Mouse (Mus musculus): ENCODE data around the gene Rbpjl. TPM values are rescaled to one million over a fixed set of nuclear protein-coding genes. Genes with fewer than 3 reads are reported as not detected.

The Rbpjl gene
- polyA plus RNA-seq, 1 experiment from 2014 or later, result 0.10 TPM

Small RNA genes within 50 kb of the gene (microRNA-seq; reads per million reads assigned to microRNA genes)
- gene Mir7678, result not detected

Other genes starting within 250 kb of the Rbpjl start
- gene Kcns1, start 232.0 kb upstream of the Rbpjl start, polyA plus RNA-seq (2015; fragmentation: Nextera tagmentation; extraction: Ambion mirVana), result 1.1 and 1.3 TPM in 2 replicates
- not detected in 2 replicates for gene Wfdc5, start 220.4 kb upstream of the Rbpjl start, polyA plus RNA-seq (2015; fragmentation: Nextera tagmentation; extraction: Ambion mirVana)
- gene Wfdc12, start 212.5 kb upstream of the Rbpjl start, polyA plus RNA-seq (2015; fragmentation: Nextera tagmentation; extraction: Ambion mirVana), result not detected in 2 replicates
- gene Wfdc15a, start 203.0 kb upstream of the Rbpjl start, polyA plus RNA-seq (2015; fragmentation: Nextera tagmentation; extraction: Ambion mirVana), result not detected in 2 replicates
- not detected in 2 replicates for gene Wfdc15b, start 181.5 kb upstream of the Rbpjl start, polyA plus RNA-seq (2015; fragmentation: Nextera tagmentation; extraction: Ambion mirVana)
- not detected in 2 replicates for gene Svs2, start 164.7 kb upstream of the Rbpjl start, polyA plus RNA-seq (2015; fragmentation: Nextera tagmentation; extraction: Ambion mirVana)
- gene Svs3b, start 146.5 kb upstream of the Rbpjl start, polyA plus RNA-seq (2015; fragmentation: Nextera tagmentation; extraction: Ambion mirVana), result not detected in 2 replicates
- not detected in 2 replicates for gene Svs4, start 124.7 kb upstream of the Rbpjl start, polyA plus RNA-seq (2015; fragmentation: Nextera tagmentation; extraction: Ambion mirVana)
- gene Svs3a, start 113.9 kb upstream of the Rbpjl start, polyA plus RNA-seq (2015; fragmentation: Nextera tagmentation; extraction: Ambion mirVana), result not detected in 2 replicates
- not detected in 2 replicates for gene Svs6, start 86.4 kb upstream of the Rbpjl start, polyA plus RNA-seq (2015; fragmentation: Nextera tagmentation; extraction: Ambion mirVana)
- not detected in 2 replicates for gene Svs5, start 70.4 kb upstream of the Rbpjl start, polyA plus RNA-seq (2015; fragmentation: Nextera tagmentation; extraction: Ambion mirVana)
- gene Slpi, start 14.0 kb upstream of the Rbpjl start, polyA plus RNA-seq (2015; fragmentation: Nextera tagmentation; extraction: Ambion mirVana), result not detected in 2 replicates
- 2.0 and 3.1 TPM in 2 replicates for gene Matn4, start 2.0 kb downstream of the Rbpjl start, polyA plus RNA-seq (2015; fragmentation: Nextera tagmentation; extraction: Ambion mirVana)
- 5.1 and 8.2 TPM in 2 replicates for gene Sdc4, start 40.7 kb downstream of the Rbpjl start, polyA plus RNA-seq (2015; fragmentation: Nextera tagmentation; extraction: Ambion mirVana)
- gene Sys1, start 53.8 kb downstream of the Rbpjl start, polyA plus RNA-seq (2015; fragmentation: Nextera tagmentation; extraction: Ambion mirVana), result 69.5 and 76.9 TPM in 2 replicates
- gene Gm20458, start 57.8 kb downstream of the Rbpjl start, polyA plus RNA-seq (2015; fragmentation: Nextera tagmentation; extraction: Ambion mirVana), result 9.8 and 11.4 TPM in 2 replicates
- not detected in 2 replicates for gene Trp53tg5, start 70.6 kb downstream of the Rbpjl start, polyA plus RNA-seq (2015; fragmentation: Nextera tagmentation; extraction: Ambion mirVana)
- gene Dbndd2, start 83.0 kb downstream of the Rbpjl start, polyA plus RNA-seq (2015; fragmentation: Nextera tagmentation; extraction: Ambion mirVana), result 5.3 and 9.2 TPM in 2 replicates
- gene Pigt, start 94.4 kb downstream of the Rbpjl start, polyA plus RNA-seq (2015; fragmentation: Nextera tagmentation; extraction: Ambion mirVana), result 58.6 and 68.3 TPM in 2 replicates
- 1.4 and 3.0 TPM in 2 replicates for gene Wfdc2, start 159.3 kb downstream of the Rbpjl start, polyA plus RNA-seq (2015; fragmentation: Nextera tagmentation; extraction: Ambion mirVana)
- not detected in 2 replicates for gene Spint3, start 170.3 kb downstream of the Rbpjl start, polyA plus RNA-seq (2015; fragmentation: Nextera tagmentation; extraction: Ambion mirVana)
- gene Wfdc6a, start 182.3 kb downstream of the Rbpjl start, polyA plus RNA-seq (2015; fragmentation: Nextera tagmentation; extraction: Ambion mirVana), result not detected in 2 replicates
- not detected in 2 replicates for gene Eppin, start 190.5 kb downstream of the Rbpjl start, polyA plus RNA-seq (2015; fragmentation: Nextera tagmentation; extraction: Ambion mirVana)
- not detected in 2 replicates for gene Wfdc6b, start 210.4 kb downstream of the Rbpjl start, polyA plus RNA-seq (2015; fragmentation: Nextera tagmentation; extraction: Ambion mirVana)
- gene Wfdc8, start 210.5 kb downstream of the Rbpjl start, polyA plus RNA-seq (2015; fragmentation: Nextera tagmentation; extraction: Ambion mirVana), result not detected in 2 replicates
- gene Wfdc16, start 235.7 kb downstream of the Rbpjl start, polyA plus RNA-seq (2015; fragmentation: Nextera tagmentation; extraction: Ambion mirVana), result not detected in 2 replicates